Mouse (Mus musculus): Measurements from ENCODE around the gene Ubox5.

DNA sequence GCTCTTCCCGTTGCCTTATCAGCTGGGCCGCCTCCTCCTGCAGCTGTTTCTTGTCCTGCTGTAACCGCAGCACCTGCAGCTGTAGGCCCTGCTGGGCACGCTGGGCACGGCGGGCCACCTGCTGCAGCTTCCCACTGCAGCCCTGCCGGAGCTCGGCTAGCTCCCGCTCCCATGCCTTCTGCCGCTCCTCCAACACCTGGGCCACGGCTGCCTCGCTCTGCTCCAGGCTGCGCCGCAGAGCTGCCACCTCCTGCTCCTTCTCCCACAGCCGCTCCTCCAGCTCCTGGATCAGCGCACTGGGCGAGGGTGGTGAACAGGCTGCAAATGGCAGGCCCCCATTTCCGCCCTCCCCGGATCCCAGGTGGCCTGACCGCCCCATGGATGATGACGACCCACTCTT, 6.0 kb upstream of the Ubox5 start:
- TF ChIP-seq POLR2A (IDR thresholded peaks at IDR 0.05; ENCODE audit: borderline replicate concordance, low read depth, low read length), result no peak
- TF ChIP-seq CTCF (IDR thresholded peaks at IDR 0.05; ENCODE audit: low read depth, low read length), result no peak

Measured in bone marrow macrophage, adult 2 months (primary cell).